Mouse (Mus musculus): ENCODE results near the gene 2810004N23Rik. TPM values are rescaled to one million over a fixed set of nuclear protein-coding genes. Genes with fewer than 3 reads are reported as not detected.

The 2810004N23Rik gene
- polyA plus RNA-seq, 1 experiment from 2014 or later, result 51.9 TPM

DNA sequence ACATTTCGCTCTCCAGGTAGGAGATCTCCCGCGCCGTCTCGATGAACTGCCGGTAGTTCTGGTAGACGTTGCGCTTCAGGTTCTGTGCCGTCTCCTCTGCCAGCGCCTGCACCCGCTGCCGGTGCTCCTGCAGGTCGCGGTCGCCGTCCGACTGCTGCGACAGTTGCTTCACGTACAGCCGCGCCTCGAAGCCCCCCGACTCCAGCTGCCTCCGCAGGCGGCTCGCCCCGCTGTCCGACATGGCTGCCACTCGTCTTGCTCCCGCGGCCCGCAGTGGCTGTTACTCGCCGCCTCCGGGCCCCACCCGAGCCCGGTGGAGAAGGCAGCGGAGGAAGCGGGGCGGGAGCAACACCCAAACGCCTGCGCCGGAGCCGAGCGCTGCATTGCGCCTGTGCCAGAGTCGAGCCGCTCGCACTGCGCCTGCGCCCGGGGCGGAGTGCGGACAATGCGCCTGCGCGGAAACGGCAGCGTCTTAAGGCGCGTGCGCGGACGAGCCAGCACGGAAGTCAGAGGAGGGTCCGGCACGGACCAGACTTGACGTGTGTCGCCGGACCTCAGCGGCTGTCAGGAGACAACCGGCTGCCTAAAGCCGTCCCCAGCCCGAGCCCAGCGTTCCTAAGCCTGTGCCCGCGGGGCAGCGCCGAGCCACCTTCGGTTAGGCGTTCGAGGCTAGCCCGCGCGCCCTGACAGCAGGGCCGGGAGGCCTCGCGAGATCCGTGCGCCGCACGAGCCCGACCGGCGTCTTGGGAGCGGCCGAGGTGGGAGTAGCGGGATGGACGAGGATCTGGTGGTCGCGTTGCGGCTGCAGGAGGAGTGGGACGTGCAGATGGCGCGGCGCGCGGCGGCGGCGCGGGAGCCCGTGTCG lies 34.7 kb upstream of the 2810004N23Rik start, which contains the start of the genes Exoc8 and Sprtn:
Gene Exoc8 (minus strand): TSS at position 320 of the 865 bp plus-strand sequence.
Gene Sprtn (plus strand): TSS at position 501 of the 865 bp plus-strand sequence.
- Histone ChIP-seq H3K4me2 (ENCODE audit: low read depth, low read length) (peak within 1 kb of the TSS; percentile 99), H3K4me3 (ENCODE audit: low read depth, low read length) (peak within 1 kb of the TSS; percentile 93), H3K27me3 (ENCODE audit: control insufficient read depth, insufficient read depth, low read length) (no peaks in the 10 kb centered on the region), H3K27ac (replicated peaks; ENCODE audit: low read depth, low read length) (peak within 1 kb of the TSS; percentile 62), H3K9me3 (replicated peaks; ENCODE audit: control insufficient read depth, low read length) (no peaks in the 10 kb centered on the region), H3K4me1 (ENCODE audit: control insufficient read depth, insufficient read depth, low read length) (peaks cover 8% of the 10 kb centered on the region), H3K9ac (replicated peaks; ENCODE audit: low read length) (peak within 1 kb of the TSS; percentile 85), H3K36me3 (replicated peaks; ENCODE audit: control insufficient read depth, insufficient read depth, low read depth, low read length) (peaks cover 3% of the 10 kb centered on the region; the same call in 1 of the 2 replicates)
- peak; percentile 97 for DNase-seq (ENCODE audit: low spot score)
- under 1% methylated on average over 113 of the region's 114 CpGs for WGBS
- ATAC-seq (replicated peaks; ENCODE audit: insufficient number of reproducible peaks, low FRiP score, low TSS enrichment, low read depth), result peak; percentile 86

DNA sequence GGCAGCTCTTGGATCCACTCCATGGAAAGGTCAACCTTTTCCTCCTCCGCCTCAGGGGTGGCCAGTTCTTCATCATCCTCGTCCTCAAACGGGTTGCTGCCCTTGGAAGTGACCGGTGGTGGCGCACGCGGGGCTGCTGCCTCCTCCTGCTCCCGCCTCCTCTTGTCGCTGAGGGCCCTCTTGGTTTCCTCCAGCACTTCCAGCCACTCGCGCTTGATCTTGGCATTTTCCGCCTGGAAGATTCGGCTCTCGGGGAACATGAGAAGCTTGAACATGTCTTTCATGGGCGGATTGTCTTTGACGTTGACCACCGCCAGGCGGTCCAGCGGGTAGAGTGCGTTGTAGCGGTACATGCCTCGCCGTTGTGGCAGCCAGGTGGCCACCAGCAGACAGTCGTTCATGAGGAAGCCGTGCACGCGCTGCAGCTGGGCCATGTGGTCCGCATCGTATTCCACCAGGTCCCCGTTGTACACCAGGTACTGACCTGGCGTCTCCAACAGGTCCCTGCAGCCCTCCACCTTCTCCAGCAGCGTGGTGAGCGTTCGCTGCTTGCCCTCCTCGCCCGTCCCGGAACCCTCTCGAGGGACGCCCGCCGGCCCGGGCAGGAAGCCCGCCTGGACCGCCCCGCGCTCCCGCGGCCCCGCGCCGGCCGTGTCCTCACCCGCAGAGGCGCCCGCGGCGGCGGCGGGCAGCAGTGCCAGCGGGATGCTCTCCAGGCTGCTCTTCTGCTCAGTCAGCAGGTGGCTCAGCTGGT lies 33.9 kb upstream of the 2810004N23Rik start:
- Histone ChIP-seq H3K9ac (replicated peaks; ENCODE audit: low read length) (peak overlapping the region; percentile 85), H3K4me1 (ENCODE audit: control insufficient read depth, insufficient read depth, low read length) (peaks cover 8% of the 10 kb centered on the region), H3K27ac (replicated peaks; ENCODE audit: low read depth, low read length) (peak overlapping the region; percentile 62), H3K4me3 (ENCODE audit: low read depth, low read length) (peak overlapping the region; percentile 93), H3K36me3 (replicated peaks; ENCODE audit: control insufficient read depth, insufficient read depth, low read depth, low read length) (peaks cover 3% of the 10 kb centered on the region; the same call in 1 of the 2 replicates), H3K4me2 (ENCODE audit: low read depth, low read length) (peak overlapping the region; percentile 99), H3K9me3 (replicated peaks; ENCODE audit: control insufficient read depth, low read length) (no peaks in the 10 kb centered on the region), H3K27me3 (ENCODE audit: control insufficient read depth, insufficient read depth, low read length) (no peaks in the 10 kb centered on the region)
- ATAC-seq (replicated peaks; ENCODE audit: insufficient number of reproducible peaks, low FRiP score, low TSS enrichment, low read depth) (peak; percentile 20; the same call in 1 of the 2 replicates), DNase-seq (ENCODE audit: low spot score) (peak; percentile 73)
- 1% methylated on average over 57 of the region's 60 CpGs for WGBS

GRCm38 (mm10) chr8:124896010-124896631 lies 33.2 kb upstream of the 2810004N23Rik start:
- Histone ChIP-seq H3K4me1 (ENCODE audit: control insufficient read depth, insufficient read depth, low read length) (peaks cover 8% of the 10 kb centered on the region), H3K27ac (replicated peaks; ENCODE audit: low read depth, low read length) (0 out of 2 replicates have a peak overlapping the region, but pooled peaks have one; percentile 62), H3K4me2 (ENCODE audit: low read depth, low read length) (peak overlapping the region; percentile 99), H3K36me3 (replicated peaks; ENCODE audit: control insufficient read depth, insufficient read depth, low read depth, low read length) (peaks cover 3% of the 10 kb centered on the region; the same call in 1 of the 2 replicates), H3K9me3 (replicated peaks; ENCODE audit: control insufficient read depth, low read length) (no peaks in the 10 kb centered on the region), H3K27me3 (ENCODE audit: control insufficient read depth, insufficient read depth, low read length) (no peaks in the 10 kb centered on the region), H3K4me3 (ENCODE audit: low read depth, low read length) (peak overlapping the region; percentile 93), H3K9ac (replicated peaks; ENCODE audit: low read length) (peak overlapping the region; percentile 85)
- DNase-seq (ENCODE audit: low spot score) (no peak), ATAC-seq (replicated peaks; ENCODE audit: insufficient number of reproducible peaks, low FRiP score, low TSS enrichment, low read depth) (no peak)
- WGBS, result 86% methylated on average over 26 of the region's 26 CpGs

DNA sequence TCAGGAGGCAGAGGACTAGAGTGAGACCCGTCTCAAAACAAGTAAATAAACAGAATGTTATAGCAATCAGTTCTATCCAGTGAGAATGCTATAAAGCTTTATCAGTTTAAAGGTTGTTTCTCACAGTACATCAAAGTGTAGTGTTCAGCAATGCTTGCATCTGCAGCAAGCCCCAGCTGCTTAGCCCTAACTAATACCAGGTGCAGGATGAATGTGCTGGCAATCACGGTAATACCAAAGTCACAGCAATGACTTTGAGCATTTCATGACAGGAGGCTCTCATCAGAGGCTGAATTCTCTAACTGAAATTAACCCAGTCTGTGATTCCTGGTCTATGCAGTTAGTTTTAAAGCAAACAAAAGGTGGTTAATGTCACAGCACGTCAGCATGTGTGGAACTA lies 29.7 kb upstream of the 2810004N23Rik start:
- Histone ChIP-seq H3K27ac (replicated peaks; ENCODE audit: low read depth, low read length) (no peak overlapping the region), H3K4me2 (ENCODE audit: low read depth, low read length) (no peak overlapping the region), H3K9ac (replicated peaks; ENCODE audit: low read length) (no peak overlapping the region), H3K4me3 (ENCODE audit: low read depth, low read length) (no peak overlapping the region), H3K36me3 (replicated peaks; ENCODE audit: control insufficient read depth, insufficient read depth, low read depth, low read length) (peaks cover 9% of the 10 kb centered on the region), H3K4me1 (ENCODE audit: control insufficient read depth, insufficient read depth, low read length) (peaks cover 6% of the 10 kb centered on the region), H3K27me3 (ENCODE audit: control insufficient read depth, insufficient read depth, low read length) (no peaks in the 10 kb centered on the region), H3K9me3 (replicated peaks; ENCODE audit: control insufficient read depth, low read length) (no peaks in the 10 kb centered on the region)
- peak; percentile 74 for DNase-seq (ENCODE audit: low spot score)
- ATAC-seq (replicated peaks; ENCODE audit: insufficient number of reproducible peaks, low FRiP score, low TSS enrichment, low read depth), result no peak
- 43% methylated on average over 3 of the region's 3 CpGs for whole genome bisulfite sequencing

- H3K4me3 ChIP-seq (ENCODE audit: low read depth, low read length), result no peak overlapping the region
- ATAC-seq (replicated peaks; ENCODE audit: insufficient number of reproducible peaks, low FRiP score, low TSS enrichment, low read depth) (no peak), DNase-seq (ENCODE audit: low spot score) (no peak)
- H3K9me3 ChIP-seq (replicated peaks; ENCODE audit: control insufficient read depth, low read length), result no peaks in the 10 kb centered on the region
- H3K9ac ChIP-seq (replicated peaks; ENCODE audit: low read length), result no peak overlapping the region
- 97% methylated on average over 5 of the region's 5 CpGs for WGBS
- no peak overlapping the region for H3K4me2 ChIP-seq (ENCODE audit: low read depth, low read length)
- H3K4me1 ChIP-seq (ENCODE audit: control insufficient read depth, insufficient read depth, low read length), result no peaks in the 10 kb centered on the region
- H3K27me3 ChIP-seq (ENCODE audit: control insufficient read depth, insufficient read depth, low read length), result no peaks in the 10 kb centered on the region
- H3K36me3 ChIP-seq (replicated peaks; ENCODE audit: control insufficient read depth, insufficient read depth, low read depth, low read length), result peaks cover 21% of the 10 kb centered on the region
- no peak overlapping the region for H3K27ac ChIP-seq (replicated peaks; ENCODE audit: low read depth, low read length)
Measured at GRCm38 (mm10) chr8:124888385-124888784, 25.5 kb upstream of the 2810004N23Rik start.

DNA sequence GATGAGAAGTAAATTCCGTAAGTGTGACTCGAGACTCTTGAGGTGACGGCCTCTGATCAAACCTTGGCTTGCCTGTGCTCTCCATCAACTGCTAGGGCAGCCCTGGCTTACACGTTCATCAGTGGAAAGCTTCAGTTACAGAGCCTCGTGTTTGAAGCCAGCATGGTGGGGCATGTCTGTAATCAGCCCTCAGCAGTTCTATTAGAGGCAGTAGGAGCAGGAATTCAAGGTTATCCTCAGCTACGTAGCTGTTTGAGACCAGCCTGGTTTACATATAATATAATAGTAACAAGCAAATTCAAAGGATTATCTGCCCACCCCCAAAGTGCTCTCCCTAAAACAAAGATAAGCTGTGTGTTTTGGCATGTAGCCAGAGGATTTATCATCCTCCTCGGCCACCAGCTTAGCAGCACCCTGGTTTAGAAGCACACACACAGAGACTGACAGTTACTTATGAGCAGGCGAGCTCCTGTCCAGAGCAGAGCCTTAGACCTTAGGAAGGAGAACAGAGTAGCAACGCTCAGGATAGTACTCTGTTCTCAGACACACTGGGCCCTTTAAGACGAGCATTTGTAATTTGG lies 16.1 kb upstream of the 2810004N23Rik start:
- no peak for ATAC-seq (replicated peaks; ENCODE audit: insufficient number of reproducible peaks, low FRiP score, low TSS enrichment, low read depth)

DNA sequence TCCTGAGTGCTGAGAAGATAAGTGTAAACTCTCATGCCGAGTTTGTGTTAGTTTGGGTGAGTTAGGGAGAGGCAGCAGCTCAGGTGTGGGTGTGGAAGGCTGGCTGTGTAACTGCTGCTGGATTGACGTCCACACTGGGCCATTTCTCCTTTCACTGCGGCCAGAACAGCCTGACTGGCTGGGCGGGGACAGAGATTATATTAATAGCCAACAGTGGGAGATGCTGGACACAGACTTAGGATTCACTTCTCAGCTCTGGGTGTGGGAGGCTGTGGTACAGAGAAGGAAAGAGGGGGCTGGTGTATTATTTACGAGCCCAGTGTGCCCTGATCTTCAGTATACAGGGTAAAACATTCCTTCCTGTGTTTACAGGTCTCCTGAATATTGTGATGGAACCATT lies 15.2 kb upstream of the 2810004N23Rik start:
- Histone ChIP-seq H3K9me3 (replicated peaks; ENCODE audit: control insufficient read depth, low read length) (no peaks in the 10 kb centered on the region), H3K27me3 (ENCODE audit: control insufficient read depth, insufficient read depth, low read length) (no peaks in the 10 kb centered on the region), H3K9ac (replicated peaks; ENCODE audit: low read length) (no peak overlapping the region), H3K4me2 (ENCODE audit: low read depth, low read length) (no peak overlapping the region), H3K36me3 (replicated peaks; ENCODE audit: control insufficient read depth, insufficient read depth, low read depth, low read length) (peaks cover 14% of the 10 kb centered on the region), H3K4me1 (ENCODE audit: control insufficient read depth, insufficient read depth, low read length) (no peaks in the 10 kb centered on the region), H3K27ac (replicated peaks; ENCODE audit: low read depth, low read length) (no peak overlapping the region), H3K4me3 (ENCODE audit: low read depth, low read length) (no peak overlapping the region)
- no peak for DNase-seq (ENCODE audit: low spot score)
- ATAC-seq (replicated peaks; ENCODE audit: insufficient number of reproducible peaks, low FRiP score, low TSS enrichment, low read depth), result no peak
- 84% methylated on average over 5 of the region's 5 CpGs for WGBS

More for the DNA sequence above, 16.1 kb upstream of the 2810004N23Rik start:
- Histone ChIP-seq H3K27ac (replicated peaks; ENCODE audit: low read depth, low read length) (no peak overlapping the region), H3K27me3 (ENCODE audit: control insufficient read depth, insufficient read depth, low read length) (no peaks in the 10 kb centered on the region), H3K4me3 (ENCODE audit: low read depth, low read length) (no peak overlapping the region), H3K9ac (replicated peaks; ENCODE audit: low read length) (no peak overlapping the region), H3K4me1 (ENCODE audit: control insufficient read depth, insufficient read depth, low read length) (no peaks in the 10 kb centered on the region), H3K4me2 (ENCODE audit: low read depth, low read length) (no peak overlapping the region), H3K9me3 (replicated peaks; ENCODE audit: control insufficient read depth, low read length) (no peaks in the 10 kb centered on the region), H3K36me3 (replicated peaks; ENCODE audit: control insufficient read depth, insufficient read depth, low read depth, low read length) (peaks cover 17% of the 10 kb centered on the region)
- WGBS, result 90% methylated on average over 10 of the region's 10 CpGs
- DNase-seq (ENCODE audit: low spot score), result no peak
